Mouse (Mus musculus): ENCODE measurements around the gene Tnfrsf1a.

Gene Tnfrsf1a

GRCm38 (mm10) chr6:125321114-125321855 is 27.9 kb upstream of the Tnfrsf1a start:
- intact Hi-C loops (cut with DNase I): no loop called here

DNA sequence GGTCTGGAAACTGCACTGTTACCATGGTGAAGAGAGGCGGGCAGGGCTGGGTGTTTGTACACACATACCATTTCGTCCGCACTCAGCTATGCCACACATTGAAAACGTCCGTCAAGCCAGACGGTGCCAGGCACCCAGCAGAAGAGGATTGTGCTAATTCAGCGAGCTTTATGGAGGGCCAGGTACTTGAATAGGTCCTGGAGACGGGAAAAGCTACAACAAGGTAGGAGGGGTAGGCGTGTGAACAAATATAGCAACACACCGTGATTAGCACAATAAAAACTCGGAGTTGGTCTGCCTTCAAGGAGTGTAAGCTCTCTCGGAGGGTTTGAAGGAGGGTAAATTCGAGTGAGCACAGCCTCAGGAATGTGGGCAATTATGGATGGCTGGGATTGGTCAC is 26.4 kb upstream of the Tnfrsf1a start:
- intact Hi-C loops (cut with DNase I): no loop called here

- intact Hi-C loops (cut with DNase I): no loop called here
These were observed 25.6 kb upstream of the Tnfrsf1a start for GRCm38 (mm10) chr6:125323547-125323946.

- intact Hi-C loops (cut with DNase I): loop anchor here (5.0 kb wide), 1 partner anchor 37 kb away; no protein-coding TSS in a partner anchor
These were observed 23.8 kb upstream of the Tnfrsf1a start for GRCm38 (mm10) chr6:125325337-125325736.

DNA sequence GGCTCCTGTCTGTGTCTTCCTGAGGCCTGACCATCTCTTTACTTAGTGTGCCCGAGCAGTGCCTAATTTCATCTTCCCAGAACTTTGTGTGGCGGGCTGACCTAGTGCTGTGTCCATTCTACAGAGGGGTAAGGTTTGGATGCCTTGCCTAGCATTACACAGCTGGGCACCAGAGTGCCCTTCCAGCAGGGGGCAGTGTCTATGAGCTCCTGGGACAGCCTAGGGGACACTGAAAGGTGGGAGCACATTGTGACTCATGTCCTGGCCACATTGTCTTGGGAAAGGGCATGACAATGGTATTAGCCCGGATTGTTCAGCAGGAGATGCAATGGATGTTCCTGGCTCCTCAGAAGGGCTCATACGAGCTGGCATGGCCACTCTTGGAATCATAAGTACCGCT is 20.9 kb upstream of the Tnfrsf1a start:
- intact Hi-C loops (cut with DNase I): loop anchor here (5.0 kb wide), 1 partner anchor 34 kb away; no protein-coding TSS in a partner anchor

- intact Hi-C loops (cut with DNase I): no loop called here
These were observed 18.4 kb upstream of the Tnfrsf1a start for GRCm38 (mm10) chr6:125330626-125331326.

DNA sequence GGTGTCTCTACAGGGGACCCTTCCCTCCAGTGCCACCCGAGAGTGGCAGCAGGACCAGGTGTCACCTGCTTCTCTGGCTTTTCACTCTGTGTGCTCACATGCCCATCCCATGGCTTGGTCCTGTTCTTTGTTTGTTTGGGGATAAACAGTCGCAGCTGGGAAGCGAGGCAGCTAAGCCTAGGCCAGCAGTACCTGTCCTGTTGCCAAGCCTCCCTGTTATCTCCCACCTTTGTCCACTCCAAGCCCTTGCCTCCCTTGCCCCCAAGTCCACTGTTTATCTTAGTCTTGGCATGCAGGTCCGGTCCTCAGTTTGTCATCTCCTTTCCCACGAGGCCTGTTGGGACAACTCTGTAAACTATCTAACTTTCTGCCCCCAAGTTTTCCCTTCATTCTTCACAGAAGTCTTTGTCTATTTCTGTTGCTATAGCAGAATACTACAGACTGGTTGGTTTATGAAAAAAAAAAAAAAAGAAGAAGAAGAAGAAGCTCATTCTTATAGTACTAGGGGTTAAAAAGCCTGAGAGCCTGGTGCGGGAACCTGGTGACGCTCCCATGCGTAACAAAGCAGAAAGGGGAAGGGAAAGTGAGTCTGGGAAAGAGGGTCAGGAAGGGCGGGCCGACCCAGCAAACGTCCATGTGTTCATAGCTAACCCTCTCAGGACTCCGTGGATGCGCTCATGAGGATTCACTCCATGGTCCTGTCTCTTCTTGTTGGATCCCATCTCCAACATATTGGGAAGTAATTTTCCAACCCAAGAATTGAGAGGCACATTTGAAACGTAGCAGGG is 15.9 kb upstream of the Tnfrsf1a start:
- intact Hi-C loops (cut with DNase I): no loop called here

- intact Hi-C loops (cut with DNase I): no loop called here
These were observed 14.8 kb upstream of the Tnfrsf1a start for GRCm38 (mm10) chr6:125334356-125334755.

- intact Hi-C loops (cut with DNase I): no loop called here
These were observed 10.1 kb upstream of the Tnfrsf1a start for GRCm38 (mm10) chr6:125338791-125339660.

- intact Hi-C loops (cut with DNase I): no loop called here
These were observed 8.9 kb upstream of the Tnfrsf1a start for GRCm38 (mm10) chr6:125340244-125340643.

DNA sequence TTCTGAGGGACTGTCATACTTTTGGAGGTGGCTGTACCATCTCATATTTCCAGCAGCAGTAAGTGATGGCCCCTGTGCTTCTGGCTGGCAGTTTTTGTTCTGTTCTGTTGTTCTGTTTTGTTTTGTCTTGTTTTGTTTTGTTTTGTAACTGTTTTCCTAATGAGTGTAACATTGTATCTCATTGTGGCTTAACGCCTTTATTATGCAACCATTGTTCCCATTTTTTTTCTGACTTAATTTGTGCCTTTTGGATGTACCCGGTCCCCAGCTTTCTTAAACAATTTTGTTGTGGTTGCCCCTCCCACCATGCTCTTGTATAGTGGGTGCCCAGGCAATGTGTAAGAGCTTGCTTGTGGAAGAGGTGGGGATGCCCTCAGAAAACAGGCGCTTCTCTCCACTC is 7.0 kb upstream of the Tnfrsf1a start:
- intact Hi-C loops (cut with DNase I): no loop called here

- intact Hi-C loops (cut with DNase I): no loop called here
These were observed 5.1 kb upstream of the Tnfrsf1a start for GRCm38 (mm10) chr6:125344084-125344483.

- intact Hi-C loops (cut with DNase I): no loop called here
These were observed 4.3 kb upstream of the Tnfrsf1a start for GRCm38 (mm10) chr6:125344866-125345265.

DNA sequence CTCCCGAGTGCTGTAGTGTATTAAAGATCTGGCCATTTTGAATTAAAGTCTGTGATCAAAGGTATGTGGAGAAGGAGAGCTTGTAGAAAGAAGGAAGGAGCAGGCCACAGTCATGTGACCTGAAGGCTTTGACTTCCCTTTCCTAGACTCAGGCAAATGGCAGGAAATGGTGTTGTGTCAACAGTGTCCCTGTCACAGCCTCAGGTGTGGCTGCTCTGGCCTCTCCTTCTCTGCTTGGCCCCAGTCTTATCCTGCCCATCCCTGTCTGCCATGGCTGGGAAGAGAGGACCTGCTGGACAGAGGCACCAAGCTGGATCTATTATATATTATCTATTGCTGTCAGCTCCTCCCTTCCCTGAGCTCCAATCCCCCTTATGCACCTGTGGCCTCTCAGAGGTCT is 3.5 kb upstream of the Tnfrsf1a start:
- intact Hi-C loops (cut with DNase I): no loop called here

- intact Hi-C loops (cut with DNase I): no loop called here
These were observed 3.1 kb upstream of the Tnfrsf1a start for GRCm38 (mm10) chr6:125346029-125346428.

DNA sequence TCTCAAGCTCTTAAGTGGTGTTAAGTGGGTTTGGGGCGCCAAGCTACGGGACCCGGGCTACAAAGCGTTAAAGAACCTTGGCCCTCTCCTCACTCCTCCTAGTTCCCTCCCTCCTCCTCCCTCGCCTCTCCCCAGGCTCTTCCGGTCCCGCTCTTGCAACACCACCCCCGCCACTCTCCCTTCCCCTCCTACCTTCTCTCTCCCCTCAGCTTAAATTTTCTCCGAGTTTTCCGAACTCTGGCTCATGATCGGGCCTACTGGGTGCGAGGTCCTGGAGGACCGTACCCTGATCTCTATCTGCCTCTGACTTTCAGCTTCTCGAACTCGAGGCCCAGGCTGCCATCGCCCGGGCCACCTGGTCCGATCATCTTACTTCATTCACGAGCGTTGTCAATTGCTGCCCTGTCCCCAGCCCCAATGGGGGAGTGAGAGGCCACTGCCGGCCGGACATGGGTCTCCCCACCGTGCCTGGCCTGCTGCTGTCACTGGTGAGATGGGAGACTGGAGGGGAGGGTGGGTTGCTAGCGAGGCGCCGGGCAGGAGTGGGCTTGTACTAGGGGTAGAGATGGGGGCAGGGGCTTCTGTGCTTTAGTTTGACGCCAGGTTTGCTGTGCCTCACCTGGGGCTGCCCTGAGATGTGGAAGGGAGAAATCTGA is 541 bp downstream of the Tnfrsf1a start:
- intact Hi-C loops (cut with DNase I): loop anchor here (5.0 to 10.0 kb wide), 2 partner anchors 37 to 205 kb away; partner anchors contain the start of genes Iffo1 and Ltbr

- intact Hi-C loops (cut with DNase I): loop anchor here (5.0 to 10.0 kb wide), 2 partner anchors 38 to 206 kb away; partner anchors contain the start of genes Iffo1 and Ltbr
These were observed 1.3 kb downstream of the Tnfrsf1a start for GRCm38 (mm10) chr6:125350231-125350994.

GRCm38 (mm10) chr6:125350995-125351324 is 1.8 kb downstream of the Tnfrsf1a start:
- intact Hi-C loops (cut with DNase I): loop anchor here (5.0 to 10.0 kb wide), 2 partner anchors 39 to 206 kb away; partner anchors contain the start of genes Iffo1 and Ltbr

- intact Hi-C loops (cut with DNase I): loop anchor here (5.0 to 10.0 kb wide), 2 partner anchors 39 to 207 kb away; partner anchors contain the start of genes Iffo1 and Ltbr
These were observed 2.3 kb downstream of the Tnfrsf1a start for GRCm38 (mm10) chr6:125351368-125352045.
